Mouse (Mus musculus) liver, embryonic 15.5 days (tissue): ENCODE results near the gene Angptl8. TPM values are rescaled to one million over a fixed set of nuclear protein-coding genes. Genes with fewer than 3 reads are reported as not detected.

Source experiments
- ATAC-seq: fragments of 200-750 bp; cut with Nextera tagmentation; 2 replicates; pipeline ENCODE4 v1.8.0; 2017; ENCODE audit warnings: moderate number of reproducible peaks, mild to moderate bottlenecking, moderate library complexity; ENCODE audit not compliant: insufficient read depth
- H3K27ac ChIP-seq: fragments of 300-500 bp; sonication (generic); replicated peaks from 2 replicates; pipeline ENCODE4 v1.5.1; 2015; ENCODE audit warnings: mild to moderate bottlenecking, inconsistent platforms
- H3K27me3 ChIP-seq: fragments of 300-500 bp; sonication (generic); 2 replicates; pipeline ENCODE4 v1.6.1; 2015; ENCODE audit warnings: mild to moderate bottlenecking, inconsistent platforms
- H3K36me3 ChIP-seq: fragments of 300-500 bp; sonication (generic); replicated peaks from 2 replicates; pipeline ENCODE4 v1.6.1; 2015; ENCODE audit warnings: moderate library complexity, mild to moderate bottlenecking, inconsistent platforms
- H3K4me1 ChIP-seq: fragments of 300-500 bp; sonication (generic); replicated peaks from 2 replicates; pipeline ENCODE4 v1.6.1; 2015; ENCODE audit warnings: inconsistent platforms
- H3K4me2 ChIP-seq: fragments of 300-500 bp; sonication (generic); 2 replicates; pipeline ENCODE4 v1.6.1; 2015; ENCODE audit warnings: moderate library complexity, mild to moderate bottlenecking, inconsistent platforms
- H3K4me3 ChIP-seq: fragments of 300-500 bp; sonication (generic); replicated peaks from 2 replicates; pipeline ENCODE4 v1.5.1; 2015; ENCODE audit warnings: mild to moderate bottlenecking, inconsistent platforms
- H3K9ac ChIP-seq: fragments of 300-500 bp; sonication (generic); 2 replicates; pipeline ENCODE4 v1.6.1; 2015; ENCODE audit warnings: moderate library complexity, mild to moderate bottlenecking, inconsistent platforms
- H3K9me3 ChIP-seq: fragments of 300-500 bp; sonication (generic); replicated peaks from 2 replicates; pipeline ENCODE4 v1.6.1; 2016; ENCODE audit warnings: inconsistent platforms
- WGBS: fragments of 180-500 bp; shearing (Covaris S2); methylation state at CpG from one replicate; pipeline ENCODE4 v1.1.7; 2015; ENCODE audit warnings: mixed read lengths; ENCODE audit not compliant: insufficient replicate concordance; 5-methylcytosine and 5-hydroxymethylcytosine counted together
- polyA plus RNA-seq: library from polyadenylated mRNA; unstranded; fragments of >200 nt; fragmentation: Nextera tagmentation; extraction: Ambion mirVana; gene quantifications from 2 replicates; pipeline ENCODE4 v1.2.1, GENCODE M21; 2015

Angptl8 gene
- polyA plus RNA-seq, 1 experiment from 2014 or later, result 35.0 TPM

- H3K27ac ChIP-seq, result no peak overlapping the region
- no peak for ATAC-seq
- peaks cover 52% of the 10 kb centered on the region for H3K4me1 ChIP-seq
These were observed 39.1 kb upstream of the Angptl8 start for GRCm38 (mm10) chr9:21796259-21796658.

GRCm38 (mm10) chr9:21796919-21797318 is 38.4 kb upstream of the Angptl8 start:
- Histone ChIP-seq H3K27ac (no peak overlapping the region), H3K9ac (no peak overlapping the region), H3K4me1 (peaks cover 50% of the 10 kb centered on the region), H3K4me2 (peak overlapping the region; percentile 86), H3K36me3 (peaks cover 21% of the 10 kb centered on the region), H3K4me3 (peak overlapping the region; percentile 69), H3K9me3 (no peaks in the 10 kb centered on the region), H3K27me3 (peaks cover 25% of the 10 kb centered on the region)
- 63% methylated on average over 3 of the region's 3 CpGs for WGBS
- ATAC-seq, result no peak

More at GRCm38 (mm10) chr9:21796259-21796658, 39.1 kb upstream of the Angptl8 start:
- 38% methylated on average over 3 of the region's 3 CpGs for WGBS
- Histone ChIP-seq H3K27me3 (peaks cover 25% of the 10 kb centered on the region), H3K9me3 (no peaks in the 10 kb centered on the region), H3K9ac (no peak overlapping the region), H3K36me3 (peaks cover 21% of the 10 kb centered on the region), H3K4me2 (no peak overlapping the region; the same call in 1 of the 2 replicates), H3K4me3 (no peak overlapping the region)

GRCm38 (mm10) chr9:21797921-21798344 is 37.4 kb upstream of the Angptl8 start:
- WGBS, result 1% methylated on average over 26 of the region's 26 CpGs
- peak overlapping the region; percentile 83 for H3K27ac ChIP-seq

GRCm38 (mm10) chr9:21798345-21799009 is 36.8 kb upstream of the Angptl8 start, which contains the start of gene Kank2:
Kank2 (minus strand) TSS chr9:21798744.
- H3K4me1 ChIP-seq, result peaks cover 43% of the 10 kb centered on the region
- H3K36me3 ChIP-seq, result peaks cover 20% of the 10 kb centered on the region
- peak; percentile 74 for ATAC-seq
- H3K27me3 ChIP-seq, result peaks cover 25% of the 10 kb centered on the region
- H3K27ac ChIP-seq, result peak within 1 kb of the TSS; percentile 83
- H3K4me2 ChIP-seq, result peak within 1 kb of the TSS; percentile 86
- peak within 1 kb of the TSS; percentile 69 for H3K4me3 ChIP-seq
- H3K9me3 ChIP-seq, result no peaks in the 10 kb centered on the region
- H3K9ac ChIP-seq, result peak within 1 kb of the TSS; percentile 64
- WGBS, result under 1% methylated on average over 52 of the region's 52 CpGs

More at GRCm38 (mm10) chr9:21797921-21798344, 37.4 kb upstream of the Angptl8 start:
- Histone ChIP-seq H3K9ac (peak overlapping the region; percentile 64), H3K36me3 (peaks cover 21% of the 10 kb centered on the region), H3K9me3 (no peaks in the 10 kb centered on the region), H3K4me3 (peak overlapping the region; percentile 69), H3K4me1 (peaks cover 43% of the 10 kb centered on the region), H3K27me3 (peaks cover 25% of the 10 kb centered on the region), H3K4me2 (peak overlapping the region; percentile 86)
- ATAC-seq, result peak; percentile 36

- peaks cover 25% of the 10 kb centered on the region for H3K27me3 ChIP-seq
- peak overlapping the region; percentile 86 for H3K4me2 ChIP-seq
- WGBS, result 52% methylated on average over 3 of the region's 3 CpGs
- H3K36me3 ChIP-seq, result peaks cover 15% of the 10 kb centered on the region
- H3K4me1 ChIP-seq, result peaks cover 43% of the 10 kb centered on the region
- peak overlapping the region; percentile 69 for H3K4me3 ChIP-seq
- peak overlapping the region; percentile 62 for H3K27ac ChIP-seq
- peak; percentile 40 for ATAC-seq
- no peaks in the 10 kb centered on the region for H3K9me3 ChIP-seq
- H3K9ac ChIP-seq, result no peak overlapping the region
These were observed 36.3 kb upstream of the Angptl8 start for GRCm38 (mm10) chr9:21799010-21799350.

- Histone ChIP-seq H3K4me2 (no peak overlapping the region), H3K4me3 (no peak overlapping the region), H3K9me3 (no peaks in the 10 kb centered on the region), H3K9ac (no peak overlapping the region), H3K27ac (no peak overlapping the region), H3K36me3 (no peaks in the 10 kb centered on the region), H3K27me3 (peaks cover 25% of the 10 kb centered on the region), H3K4me1 (peaks cover 59% of the 10 kb centered on the region)
- 66% methylated on average over 7 of the region's 7 CpGs for WGBS
- no peak for ATAC-seq
These were observed 34.2 kb upstream of the Angptl8 start for GRCm38 (mm10) chr9:21801121-21801520.

- Histone ChIP-seq H3K27me3 (peaks cover 25% of the 10 kb centered on the region), H3K36me3 (no peaks in the 10 kb centered on the region), H3K9ac (no peak overlapping the region), H3K27ac (no peak overlapping the region), H3K4me2 (no peak overlapping the region), H3K4me3 (no peak overlapping the region), H3K9me3 (no peaks in the 10 kb centered on the region), H3K4me1 (peaks cover 59% of the 10 kb centered on the region)
- WGBS, result 66% methylated on average over 7 of the region's 7 CpGs
- ATAC-seq, result no peak
These were observed 33.7 kb upstream of the Angptl8 start for GRCm38 (mm10) chr9:21801591-21801990.

- Histone ChIP-seq H3K36me3 (no peaks in the 10 kb centered on the region), H3K9ac (no peak overlapping the region), H3K4me3 (no peak overlapping the region), H3K27me3 (peaks cover under 1% of the 10 kb centered on the region; the same call in 1 of the 2 replicates), H3K4me2 (no peak overlapping the region), H3K4me1 (peaks cover 44% of the 10 kb centered on the region), H3K27ac (no peak overlapping the region), H3K9me3 (no peaks in the 10 kb centered on the region)
- WGBS, result 36% methylated on average over 13 of the region's 13 CpGs
- no peak for ATAC-seq
These were observed 31.2 kb upstream of the Angptl8 start for GRCm38 (mm10) chr9:21803986-21804644.

- Histone ChIP-seq H3K4me3 (no peak overlapping the region), H3K36me3 (no peaks in the 10 kb centered on the region), H3K4me1 (peaks cover 35% of the 10 kb centered on the region), H3K27ac (peak overlapping the region; percentile 79), H3K9ac (no peak overlapping the region), H3K27me3 (no peaks in the 10 kb centered on the region), H3K4me2 (no peak overlapping the region; the same call in 1 of the 2 replicates), H3K9me3 (no peaks in the 10 kb centered on the region)
- WGBS, result 22% methylated on average over 3 of the region's 3 CpGs
- peak; percentile 81 for ATAC-seq
These were observed 28.9 kb upstream of the Angptl8 start for GRCm38 (mm10) chr9:21806363-21806762.

GRCm38 (mm10) chr9:21806976-21807375 is 28.3 kb upstream of the Angptl8 start:
- no peak for ATAC-seq

GRCm38 (mm10) chr9:21808561-21808960 is 26.7 kb upstream of the Angptl8 start:
- H3K9ac ChIP-seq, result no peak overlapping the region
- H3K36me3 ChIP-seq, result no peaks in the 10 kb centered on the region
- no peak for ATAC-seq
- no peaks in the 10 kb centered on the region for H3K27me3 ChIP-seq
- 45% methylated on average over 3 of the region's 3 CpGs for WGBS
- no peak overlapping the region for H3K27ac ChIP-seq
- H3K4me3 ChIP-seq, result no peak overlapping the region
- peaks cover 35% of the 10 kb centered on the region for H3K4me1 ChIP-seq
- no peaks in the 10 kb centered on the region for H3K9me3 ChIP-seq
- no peak overlapping the region for H3K4me2 ChIP-seq

More at GRCm38 (mm10) chr9:21806976-21807375, 28.3 kb upstream of the Angptl8 start:
- Histone ChIP-seq H3K27me3 (no peaks in the 10 kb centered on the region), H3K27ac (peak overlapping the region; percentile 51; the same call in 1 of the 2 replicates), H3K9me3 (no peaks in the 10 kb centered on the region), H3K4me1 (peaks cover 35% of the 10 kb centered on the region), H3K9ac (no peak overlapping the region), H3K4me3 (no peak overlapping the region), H3K4me2 (no peak overlapping the region), H3K36me3 (no peaks in the 10 kb centered on the region)
- 70% methylated on average over 11 of the region's 11 CpGs for WGBS
